Mouse (Mus musculus) midbrain, postnatal 0 days (tissue): ENCODE measurements around the gene Crim1. TPM values are rescaled to one million over a fixed set of nuclear protein-coding genes. Genes with fewer than 3 reads are reported as not detected.

Source experiments
- ATAC-seq: fragments of 200-750 bp; cut with Nextera tagmentation; 2 replicates; pipeline ENCODE4 v1.8.0; 2017; ENCODE audit warnings: moderate number of reproducible peaks, mild to moderate bottlenecking, moderate TSS enrichment, moderate library complexity; ENCODE audit not compliant: low FRiP score
- DNase-seq: peaks from one replicate; pipeline ENCODE4 v3.0.0-alpha.2; 2015; ENCODE audit warnings: low spot score
- H3K27ac ChIP-seq: fragments of 300-500 bp; sonication (generic); 2 replicates; pipeline ENCODE4 v1.5.1; 2014; ENCODE audit warnings: low read depth, mild to moderate bottlenecking, low read length, mixed read lengths
- H3K27me3 ChIP-seq: fragments of 300-500 bp; sonication (generic); 2 replicates; pipeline ENCODE4 v1.6.1; 2014; ENCODE audit warnings: low read length, control low read depth, mixed read lengths; ENCODE audit not compliant: insufficient read depth
- H3K36me3 ChIP-seq: fragments of 300-500 bp; sonication (generic); 2 replicates; pipeline ENCODE4 v1.6.1; 2014; ENCODE audit warnings: low read length, control low read depth, mixed read lengths; ENCODE audit not compliant: insufficient read depth
- H3K4me1 ChIP-seq: fragments of 300-500 bp; sonication (generic); 2 replicates; pipeline ENCODE4 v1.6.1; 2014; ENCODE audit warnings: mild to moderate bottlenecking, control low read depth, antibody characterized with exemption, low read length, mixed read lengths; ENCODE audit not compliant: insufficient read depth
- H3K4me2 ChIP-seq: fragments of 300-500 bp; sonication (generic); 2 replicates; pipeline ENCODE4 v1.6.1; 2014; ENCODE audit warnings: low read depth, mild to moderate bottlenecking, low read length, mixed read lengths; ENCODE audit not compliant: poor library complexity, severe bottlenecking
- H3K4me3 ChIP-seq: fragments of 300-500 bp; sonication (generic); 2 replicates; pipeline ENCODE4 v1.5.1; 2014; ENCODE audit warnings: low read depth, mild to moderate bottlenecking, low read length, moderate library complexity
- H3K9ac ChIP-seq: fragments of 300-500 bp; sonication (generic); replicated peaks from 2 replicates; pipeline ENCODE4 v1.6.1; 2014; ENCODE audit warnings: mild to moderate bottlenecking, low read length, moderate library complexity, mixed read lengths; ENCODE audit not compliant: poor library complexity, severe bottlenecking
- H3K9me3 ChIP-seq: fragments of 300-500 bp; sonication (generic); 2 replicates; pipeline ENCODE4 v1.6.1; 2016; ENCODE audit warnings: low read length, control low read depth
- CTCF ChIP-seq: IDR thresholded peaks from 2 replicates; pipeline ENCODE4 v1.5.1; 2016; ENCODE audit warnings: antibody characterized with exemption, mild to moderate bottlenecking
- WGBS: fragments of 180-500 bp; shearing (Covaris S2); extraction: QIAGEN DNeasy Blood & Tissue Kit; methylation state at CpG from one replicate; pipeline ENCODE4 v1.1.7; 2014; 5-methylcytosine and 5-hydroxymethylcytosine counted together
- polyA plus RNA-seq: library from polyadenylated mRNA; unstranded; fragments of >200 nt; fragmentation: Nextera tagmentation; extraction: Ambion mirVana; gene quantifications from 2 replicates; pipeline ENCODE4 v1.2.1, GENCODE M21; 2015
- total RNA-seq: library from RNA; depleted of rRNA; stranded (reverse); fragments of >200 nt; gene quantifications from 2 replicates; pipeline ENCODE4 v1.2.3, GENCODE M21; 2014

Gene Crim1
- total and polyA plus RNA-seq, 2 experiments from 2014 or later = 16.5 to 119 TPM

- Histone ChIP-seq H3K4me1 (no peaks in the 10 kb centered on the region), H3K27me3 (no peaks in the 10 kb centered on the region), H3K27ac (no peak overlapping the region), H3K9me3 (no peaks in the 10 kb centered on the region), H3K4me2 (no peak overlapping the region), H3K4me3 (no peak overlapping the region), H3K36me3 (no peaks in the 10 kb centered on the region), H3K9ac (no peak overlapping the region)
- ATAC-seq (no peak), DNase-seq (no peak)
- TF ChIP-seq CTCF = no peak
- 88% methylated on average over 4 of the region's 4 CpGs for WGBS
These were observed 33.5 kb upstream of the Crim1 start for GRCm38 (mm10) chr17:78166566-78166965.

DNA sequence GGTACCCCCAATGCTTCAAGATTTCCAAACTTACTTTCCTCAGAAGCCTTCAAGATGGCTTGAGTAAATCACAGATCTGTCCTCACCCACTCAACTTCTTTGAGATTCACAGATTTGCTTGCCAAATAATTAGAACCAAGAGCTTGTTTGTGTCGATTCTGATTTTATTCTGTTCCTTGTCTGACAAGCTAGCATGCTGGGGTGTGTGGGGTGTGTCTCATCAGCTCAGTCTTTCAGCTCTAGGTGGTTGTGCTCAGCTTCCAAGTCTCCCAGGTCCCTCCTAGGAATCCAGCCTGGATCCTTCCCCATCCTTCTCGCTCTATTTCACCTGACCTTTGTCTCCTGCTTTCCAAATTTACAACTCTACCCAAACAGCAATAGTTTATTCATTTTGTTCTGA lies 27.7 kb upstream of the Crim1 start:
- Histone ChIP-seq H3K27ac (no peak overlapping the region), H3K27me3 (no peaks in the 10 kb centered on the region), H3K4me1 (no peaks in the 10 kb centered on the region), H3K36me3 (no peaks in the 10 kb centered on the region), H3K9me3 (no peaks in the 10 kb centered on the region), H3K9ac (no peak overlapping the region), H3K4me3 (no peak overlapping the region), H3K4me2 (no peak overlapping the region)
- 74% methylated on average over 2 of the region's 2 CpGs for WGBS
- ATAC-seq (no peak), DNase-seq (no peak)
- no peak for TF ChIP-seq CTCF

GRCm38 (mm10) chr17:78180766-78181165 lies 19.3 kb upstream of the Crim1 start:
- Histone ChIP-seq H3K9ac (no peak overlapping the region), H3K27ac (no peak overlapping the region), H3K4me2 (no peak overlapping the region), H3K9me3 (no peaks in the 10 kb centered on the region), H3K36me3 (no peaks in the 10 kb centered on the region), H3K4me3 (no peak overlapping the region), H3K27me3 (no peaks in the 10 kb centered on the region), H3K4me1 (no peaks in the 10 kb centered on the region)
- 80% methylated on average over 6 of the region's 6 CpGs for WGBS
- TF ChIP-seq CTCF = no peak
- DNase-seq (peak; percentile 15), ATAC-seq (no peak)

- H3K27me3 ChIP-seq = no peaks in the 10 kb centered on the region
- H3K4me2 ChIP-seq = no peak overlapping the region
- no peaks in the 10 kb centered on the region for H3K9me3 ChIP-seq
- no peaks in the 10 kb centered on the region for H3K4me1 ChIP-seq
- H3K36me3 ChIP-seq = no peaks in the 10 kb centered on the region
- no peak overlapping the region for H3K27ac ChIP-seq
- no peak for ATAC-seq
- 92% methylated on average over 5 of the region's 5 CpGs for WGBS
- no peak for DNase-seq
- no peak overlapping the region for H3K9ac ChIP-seq
- no peak for TF ChIP-seq CTCF
- no peak overlapping the region for H3K4me3 ChIP-seq
These were observed 3.9 kb upstream of the Crim1 start for GRCm38 (mm10) chr17:78196184-78196583.

DNA sequence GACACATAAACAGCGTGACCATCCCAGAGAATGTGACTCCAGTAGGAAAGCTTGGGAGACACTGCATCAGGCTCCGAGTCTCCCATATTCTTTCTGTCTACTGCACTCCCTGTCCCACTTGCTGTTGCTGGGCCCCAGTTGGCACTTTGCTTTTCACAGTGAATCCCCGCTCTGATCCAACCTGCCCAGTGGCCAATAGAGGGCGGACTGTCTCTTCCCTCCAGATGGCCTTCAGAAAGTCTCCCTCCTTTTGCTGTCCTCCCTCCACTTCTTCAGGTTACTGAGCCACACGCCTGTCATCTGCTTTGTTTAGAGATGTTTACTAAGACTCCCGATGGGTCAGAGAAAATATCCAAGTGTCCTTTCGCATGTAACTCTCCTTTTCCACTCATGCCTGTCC lies 2.9 kb upstream of the Crim1 start:
- Histone ChIP-seq H3K4me1 (no peaks in the 10 kb centered on the region), H3K4me2 (no peak overlapping the region), H3K9me3 (no peaks in the 10 kb centered on the region), H3K4me3 (no peak overlapping the region), H3K36me3 (no peaks in the 10 kb centered on the region), H3K9ac (no peak overlapping the region), H3K27me3 (no peaks in the 10 kb centered on the region), H3K27ac (no peak overlapping the region)
- ATAC-seq (no peak), DNase-seq (peak; percentile 48)
- WGBS = 32% methylated on average over 7 of the region's 7 CpGs
- TF ChIP-seq CTCF = peak; percentile 76

GRCm38 (mm10) chr17:78198140-78198539 lies 1.9 kb upstream of the Crim1 start:
- no peak overlapping the region for H3K9ac ChIP-seq
- H3K4me1 ChIP-seq = peaks cover 3% of the 10 kb centered on the region; the same call in 1 of the 2 replicates
- H3K4me2 ChIP-seq = no peak overlapping the region
- TF ChIP-seq CTCF = no peak
- no peaks in the 10 kb centered on the region for H3K36me3 ChIP-seq
- DNase-seq (no peak), ATAC-seq (no peak)
- no peak overlapping the region for H3K27ac ChIP-seq
- 75% methylated on average over 4 of the region's 4 CpGs for WGBS
- H3K9me3 ChIP-seq = no peaks in the 10 kb centered on the region
- no peak overlapping the region for H3K4me3 ChIP-seq
- H3K27me3 ChIP-seq = no peaks in the 10 kb centered on the region
